Mouse (Mus musculus) kidney, adult 2 months (tissue): Measurements from ENCODE around the gene Alox8.

ENCODE experiments used
- CTCF ChIP-seq: fragments of 200-500 bp; conservative IDR thresholded peaks from 2 replicates; pipeline ENCODE4 v1.5.1; 2011; ENCODE audit warnings: low read depth, mild to moderate bottlenecking, control low read depth, low read length, moderate library complexity, mixed read lengths; ENCODE audit not compliant: insufficient read depth, insufficient read length
- POLR2A ChIP-seq: fragments of 200-500 bp; IDR thresholded peaks from one replicate; pipeline ENCODE4 v1.6.1; 2011; ENCODE audit warnings: low read depth, low read length, control low read depth

GRCm38 (mm10) chr11:69196766-69197165 is 877 bp downstream of the Alox8 start:
- TF ChIP-seq CTCF (no peak; the same call in 1 of the 2 replicates), POLR2A (no peak)
